Mouse (Mus musculus) cortical plate, adult 2 months (tissue): ENCODE results near the gene Slc22a18. TPM values are rescaled to one million over a fixed set of nuclear protein-coding genes. Genes with fewer than 3 reads are reported as not detected.

ENCODE experiments used
- H3K27ac ChIP-seq: fragments of 200-500 bp; 2 replicates; pipeline ENCODE4 v1.5.1; 2012; ENCODE audit warnings: low read length, control low read depth, inconsistent platforms; ENCODE audit not compliant: insufficient read depth
- H3K4me1 ChIP-seq: fragments of 200-500 bp; 2 replicates; pipeline ENCODE4 v1.6.1; 2011; ENCODE audit warnings: low read length; ENCODE audit not compliant: control insufficient read depth, insufficient read depth
- H3K4me3 ChIP-seq: fragments of 200-500 bp; 2 replicates; pipeline ENCODE4 v1.5.1; 2011; ENCODE audit warnings: mild to moderate bottlenecking, low read length, control low read depth; ENCODE audit not compliant: insufficient read depth
- CTCF ChIP-seq: fragments of 200-500 bp; IDR thresholded peaks from 2 replicates; pipeline ENCODE4 v1.5.1; 2011; ENCODE audit warnings: mild to moderate bottlenecking, control low read depth, low read length; ENCODE audit not compliant: insufficient read depth; ENCODE audit errors: extremely low read depth
- POLR2A ChIP-seq: fragments of 200-500 bp; IDR thresholded peaks from 2 replicates; pipeline ENCODE4 v1.6.1; 2011; ENCODE audit warnings: mild to moderate bottlenecking, low read length, control low read depth; ENCODE audit not compliant: insufficient read depth; ENCODE audit errors: extremely low read depth
- polyA plus RNA-seq: library from polyadenylated mRNA; depleted of rRNA; stranded (reverse); fragments of >200 nt; gene quantifications from 2 replicates; pipeline ENCODE4 v1.2.3, GENCODE M21; 2012

The Slc22a18 gene
- polyA plus RNA-seq, 1 experiment: 1.1 TPM

DNA sequence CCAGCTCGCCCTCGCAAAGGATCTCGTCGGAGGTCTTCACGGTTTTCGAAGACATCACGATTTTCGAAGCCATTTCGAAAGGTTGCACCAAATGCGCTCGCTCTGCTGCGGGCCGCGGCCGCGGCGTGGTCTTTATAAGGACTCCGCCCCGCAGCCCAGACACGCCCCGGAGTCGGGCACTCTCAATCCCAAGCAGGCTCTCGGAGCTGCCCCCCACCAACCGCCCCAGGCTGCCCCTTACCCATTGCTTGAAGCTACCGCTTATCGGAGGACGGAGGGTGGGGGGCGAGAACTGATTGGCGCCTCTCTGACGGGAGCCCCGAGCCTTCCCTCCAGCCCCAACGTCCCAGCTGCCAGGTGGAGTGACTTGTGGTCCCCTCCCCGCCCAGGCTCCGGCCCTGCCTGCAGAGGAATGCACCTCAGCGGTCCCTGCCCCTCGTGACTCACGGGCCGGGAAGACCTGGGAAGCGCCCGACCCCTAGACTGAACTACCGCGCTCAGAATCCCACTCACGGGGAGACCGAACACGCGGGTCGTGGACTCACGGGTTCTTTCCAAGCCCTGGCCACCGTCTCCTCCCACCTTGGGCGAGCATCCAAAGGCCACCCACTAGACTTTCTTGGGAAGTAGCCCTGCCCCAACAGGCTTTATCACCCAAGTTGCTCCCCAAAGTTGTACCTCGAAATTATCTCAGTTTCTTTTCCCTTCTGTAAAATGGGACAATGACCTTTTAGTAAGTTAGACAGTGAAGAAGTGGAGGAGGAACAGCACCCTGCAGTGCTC, 29.1 kb downstream of the Slc22a18 start, which contains the start of gene Phlda2:
TSS of gene Phlda2 (minus strand) at position 733 of the 783 bp plus-strand sequence.
- Histone ChIP-seq H3K27ac (no peak within 1 kb of the TSS), H3K4me1 (no peaks in the 10 kb centered on the region), H3K4me3 (peak within 1 kb of the TSS; percentile 36)
- TF ChIP-seq POLR2A: no peak
- no peak for TF ChIP-seq CTCF

DNA sequence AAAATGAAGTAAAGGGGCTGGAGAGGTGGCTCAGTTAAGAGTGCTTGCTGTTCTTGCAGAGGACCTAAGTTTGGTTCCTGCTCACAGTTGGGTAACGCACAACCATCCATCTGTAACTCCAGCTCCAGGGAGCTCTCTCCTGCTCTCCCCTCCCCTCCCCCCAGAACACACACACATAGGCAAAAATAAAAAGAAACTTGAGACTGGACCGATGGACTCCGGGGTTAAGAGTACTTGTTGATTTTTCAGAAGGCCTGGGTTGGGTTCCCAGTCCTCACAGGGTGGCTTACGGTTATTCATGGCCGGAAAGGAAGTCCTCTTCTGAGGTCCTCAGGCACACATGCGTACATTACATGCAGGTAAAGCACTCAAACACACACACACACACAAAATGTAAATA, 30.4 kb downstream of the Slc22a18 start:
- Histone ChIP-seq H3K4me3 (no peak overlapping the region), H3K27ac (no peak overlapping the region), H3K4me1 (no peaks in the 10 kb centered on the region)
- TF ChIP-seq CTCF (no peak), POLR2A (no peak)

DNA sequence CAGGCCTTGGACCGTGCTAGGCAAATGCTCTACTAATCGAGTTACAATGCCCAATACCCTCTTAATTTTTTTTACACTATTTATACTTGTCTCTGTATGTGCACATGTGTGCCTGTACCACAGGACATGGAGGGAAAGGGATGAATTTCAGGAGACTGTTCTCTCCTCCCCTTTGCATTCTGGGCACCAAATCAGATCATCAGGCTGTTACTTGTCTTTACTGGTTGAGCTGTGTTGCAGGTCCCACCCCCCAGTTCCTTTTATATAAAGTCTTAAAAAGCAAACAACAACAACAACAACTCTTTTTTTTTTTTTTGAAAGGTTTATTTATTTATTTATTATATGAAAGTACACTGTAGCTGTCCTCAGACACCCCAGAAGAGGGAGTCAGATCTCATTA, 31.9 kb downstream of the Slc22a18 start:
- Histone ChIP-seq H3K27ac (no peak overlapping the region), H3K4me3 (no peak overlapping the region), H3K4me1 (no peaks in the 10 kb centered on the region)
- no peak for TF ChIP-seq CTCF
- TF ChIP-seq POLR2A: no peak

DNA sequence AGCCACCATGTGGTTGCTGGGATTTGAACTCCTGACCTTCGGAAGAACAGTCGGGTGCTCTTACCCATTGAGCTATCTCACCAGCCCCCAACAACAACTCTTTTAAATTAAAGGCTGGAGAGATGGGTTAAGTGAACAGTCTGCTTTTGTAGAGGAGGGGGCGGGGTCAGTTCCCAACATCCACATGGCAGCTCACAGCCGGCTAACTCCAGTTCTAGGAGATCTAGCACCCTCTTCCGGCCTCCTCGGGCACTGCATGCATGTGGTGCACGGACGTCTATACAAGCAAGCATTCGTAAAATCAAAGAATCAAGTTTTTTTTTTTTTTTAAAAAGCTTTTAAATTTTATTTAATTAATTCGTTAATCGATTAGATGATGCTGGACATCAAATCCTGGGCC, 32.3 kb downstream of the Slc22a18 start:
- no peaks in the 10 kb centered on the region for H3K4me1 ChIP-seq
- TF ChIP-seq POLR2A (no peak), CTCF (peak; percentile 48)
- H3K27ac ChIP-seq: no peak overlapping the region
- H3K4me3 ChIP-seq: no peak overlapping the region

DNA sequence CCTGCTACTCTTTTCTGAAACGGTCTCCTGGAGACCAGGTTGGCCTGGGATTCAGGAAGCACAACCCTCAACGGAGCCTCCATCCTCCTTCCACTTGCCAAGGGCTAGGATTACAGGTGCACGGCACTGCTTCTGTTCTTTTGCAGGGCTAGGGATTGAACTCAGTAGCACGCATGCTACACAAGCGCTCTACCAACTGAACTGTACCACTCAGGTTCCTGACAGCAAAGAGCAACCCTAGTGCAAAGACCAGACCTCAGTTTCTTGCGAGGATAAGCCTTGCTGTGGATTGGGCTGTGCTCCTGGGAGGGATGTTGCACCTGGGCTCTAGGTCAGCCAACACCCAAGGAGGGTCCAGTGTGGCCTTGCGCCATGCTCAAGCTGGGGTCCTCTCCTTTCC, 32.7 kb downstream of the Slc22a18 start:
- TF ChIP-seq POLR2A (no peak), CTCF (no peak)
- Histone ChIP-seq H3K4me1 (no peaks in the 10 kb centered on the region), H3K27ac (no peak overlapping the region), H3K4me3 (no peak overlapping the region)

DNA sequence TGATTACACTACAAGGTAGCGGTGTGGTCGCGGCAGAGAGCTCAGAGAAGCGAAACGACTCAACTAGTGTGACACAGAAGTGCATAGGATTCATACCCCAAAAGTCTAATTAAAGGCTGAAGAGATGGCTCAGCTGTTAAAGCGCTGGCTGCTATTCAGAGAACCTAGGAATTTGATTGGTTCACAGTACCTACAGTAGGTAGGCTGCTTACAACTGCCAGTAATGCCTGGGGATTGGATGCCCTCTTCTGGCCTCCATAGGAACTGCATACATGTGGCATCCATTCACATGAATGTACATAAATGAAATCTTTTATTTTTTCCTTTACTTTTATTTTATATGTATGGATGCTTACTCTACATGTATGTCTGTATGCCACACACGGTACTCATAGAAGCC, 33.1 kb downstream of the Slc22a18 start:
- Histone ChIP-seq H3K4me1 (no peaks in the 10 kb centered on the region), H3K27ac (no peak overlapping the region), H3K4me3 (no peak overlapping the region)
- TF ChIP-seq CTCF (peak; percentile 73), POLR2A (no peak)

DNA sequence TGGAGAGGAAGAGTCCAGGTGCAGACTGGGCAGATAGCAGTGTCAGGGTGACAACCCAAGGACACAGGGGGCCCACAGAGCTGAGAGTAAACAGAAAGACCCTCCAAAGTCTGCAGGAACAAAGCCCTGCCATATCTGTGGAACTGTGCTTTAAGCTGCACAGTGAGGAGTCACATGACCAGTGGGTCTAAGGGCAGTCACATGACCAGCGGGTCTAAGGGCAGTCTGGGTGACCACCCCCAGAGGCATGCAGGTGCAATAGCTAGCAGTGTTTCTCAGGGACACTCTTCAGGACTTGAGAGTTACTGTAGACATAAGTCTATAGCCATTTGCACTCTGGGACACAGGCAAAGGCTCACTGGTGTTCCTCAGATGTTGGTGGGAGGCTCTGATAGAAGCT, 36.0 kb downstream of the Slc22a18 start:
- TF ChIP-seq POLR2A: no peak
- TF ChIP-seq CTCF: no peak
- H3K4me1 ChIP-seq: no peaks in the 10 kb centered on the region
- H3K27ac ChIP-seq: no peak overlapping the region
- H3K4me3 ChIP-seq: no peak overlapping the region

DNA sequence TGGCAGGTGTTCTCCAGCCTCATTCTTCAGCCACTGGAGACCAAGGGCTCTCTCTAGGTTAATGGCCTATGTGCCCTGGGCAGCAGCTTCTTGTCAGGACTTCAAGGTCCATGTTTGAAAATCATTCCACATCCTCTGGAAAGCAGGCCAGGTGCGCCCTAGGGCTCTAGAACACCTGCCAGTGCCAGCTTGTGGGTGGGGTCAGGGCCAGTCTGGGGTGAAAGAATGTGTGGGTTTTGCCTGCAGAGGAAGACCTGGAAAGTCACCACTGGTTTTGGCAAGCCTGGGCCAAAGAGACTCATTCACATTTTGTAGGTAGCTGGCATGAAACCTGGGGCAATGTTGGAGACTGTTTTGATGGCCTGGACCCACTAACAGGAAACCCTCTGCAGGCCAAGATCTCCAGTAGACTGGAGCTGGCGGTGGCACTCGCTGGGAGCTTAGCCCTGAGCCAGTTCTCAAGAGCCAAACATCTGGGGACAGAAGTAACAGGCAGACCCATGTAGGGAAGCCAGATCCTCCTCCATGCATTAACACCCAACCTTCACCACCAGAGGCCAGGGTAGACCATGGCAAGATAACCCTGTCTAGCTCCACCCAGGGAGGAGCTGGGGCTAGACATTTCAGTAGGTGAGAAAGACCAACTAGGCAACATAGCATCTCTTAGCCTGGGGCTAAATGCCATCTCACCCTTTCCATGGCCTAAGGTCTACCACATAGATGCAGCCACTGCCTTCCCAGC, 37.2 kb downstream of the Slc22a18 start:
- Histone ChIP-seq H3K4me3 (no peak overlapping the region), H3K27ac (no peak overlapping the region), H3K4me1 (no peaks in the 10 kb centered on the region)
- no peak for TF ChIP-seq POLR2A
- no peak for TF ChIP-seq CTCF

DNA sequence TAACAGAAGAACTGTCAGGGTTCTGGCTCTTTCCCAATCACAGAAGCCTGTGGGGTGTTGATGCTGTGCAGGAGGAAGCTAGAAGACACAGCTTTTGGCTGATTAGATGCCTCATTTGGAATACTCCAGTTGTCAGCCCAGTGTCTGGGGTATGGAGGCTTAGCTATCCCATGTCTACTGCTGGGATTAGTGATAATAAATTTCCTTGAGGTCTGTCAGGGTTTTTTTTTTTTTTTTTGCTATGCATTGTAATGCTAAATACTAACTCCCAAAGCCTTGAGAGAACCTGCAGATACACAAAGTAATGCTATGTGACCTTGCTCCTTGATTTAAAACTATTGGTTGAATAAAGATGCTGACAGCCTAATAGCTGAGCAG, 37.8 kb downstream of the Slc22a18 start:
- Histone ChIP-seq H3K27ac (no peak overlapping the region), H3K4me3 (no peak overlapping the region), H3K4me1 (no peaks in the 10 kb centered on the region)
- TF ChIP-seq POLR2A: no peak
- no peak for TF ChIP-seq CTCF

DNA sequence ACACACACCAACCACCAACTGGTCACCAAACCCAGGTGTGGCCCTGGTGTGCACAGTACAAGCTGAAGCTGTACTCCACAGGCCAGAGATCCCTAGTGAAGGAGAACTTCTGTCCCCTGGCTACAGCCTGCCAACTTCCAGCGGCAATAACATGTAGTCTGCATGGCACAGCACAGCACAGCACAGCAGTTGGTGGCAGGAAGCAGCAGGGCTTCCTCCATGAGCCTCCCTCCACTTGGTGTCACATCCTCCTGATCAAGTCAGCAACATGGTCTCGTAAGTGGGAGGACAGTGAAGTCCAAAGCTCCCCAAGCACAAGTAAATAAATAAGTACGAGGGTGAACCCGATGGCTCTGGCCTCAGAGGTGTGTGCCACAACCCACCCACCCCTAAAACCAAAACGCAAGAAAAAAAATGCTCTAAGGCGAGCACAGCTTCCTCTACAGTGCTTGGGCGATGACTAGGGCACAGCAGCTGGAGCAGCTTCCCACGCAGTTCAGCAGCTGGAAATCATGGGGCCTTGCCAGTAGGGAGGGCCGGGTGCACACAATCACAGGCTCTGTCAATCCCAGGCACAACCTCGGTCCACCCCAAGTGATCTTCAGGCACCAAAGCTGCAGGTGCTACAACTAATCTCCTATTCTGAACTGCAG, 40.4 kb downstream of the Slc22a18 start:
- no peaks in the 10 kb centered on the region for H3K4me1 ChIP-seq
- H3K27ac ChIP-seq: no peak overlapping the region
- TF ChIP-seq POLR2A (no peak), CTCF (no peak)
- no peak overlapping the region for H3K4me3 ChIP-seq
